Mouse (Mus musculus): Measurements from ENCODE around the gene Tesk1.

- TF ChIP-seq POLR2A (IDR thresholded peaks at IDR 0.05; ENCODE audit: control insufficient read depth, extremely low read depth, insufficient read depth, low read length, poor library complexity), result no peak
- TF ChIP-seq CTCF (IDR thresholded peaks at IDR 0.05; ENCODE audit: borderline replicate concordance, control insufficient read depth, extremely low read depth, insufficient read depth, low read length, poor library complexity), result no peak
These were observed 47.3 kb upstream of the Tesk1 start for GRCm38 (mm10) chr4:43394345-43394891.
